Mouse (Mus musculus) intestine, embryonic 14.5 days (tissue): ENCODE results near the gene Rps6kb2. TPM values are rescaled to one million over a fixed set of nuclear protein-coding genes. Genes with fewer than 3 reads are reported as not detected.

Experiments used
- ATAC-seq: fragments of 200-750 bp; cut with Nextera tagmentation; replicated peaks from 2 replicates; pipeline ENCODE4 v1.8.0; 2017; ENCODE audit warnings: low read depth, moderate number of reproducible peaks, moderate TSS enrichment, moderate library complexity; ENCODE audit not compliant: low FRiP score, low TSS enrichment
- DNase-seq: peaks from one replicate; pipeline ENCODE4 v3.0.0-alpha.2; 2018; ENCODE audit warnings: low spot score
- H3K27ac ChIP-seq: fragments of 300-500 bp; sonication (generic); 2 replicates; pipeline ENCODE4 v1.5.1; 2014; ENCODE audit warnings: low read depth, mild to moderate bottlenecking, control low read depth
- H3K27me3 ChIP-seq: fragments of 300-500 bp; sonication (generic); replicated peaks from 2 replicates; pipeline ENCODE4 v1.6.1; 2014; ENCODE audit warnings: low read length, control low read depth; ENCODE audit not compliant: control insufficient read depth, insufficient read depth
- H3K36me3 ChIP-seq: fragments of 300-500 bp; sonication (generic); 2 replicates; pipeline ENCODE4 v1.6.1; 2014; ENCODE audit warnings: low read length, control low read depth; ENCODE audit not compliant: control insufficient read depth, insufficient read depth
- H3K4me1 ChIP-seq: fragments of 300-500 bp; sonication (generic); replicated peaks from 2 replicates; pipeline ENCODE4 v1.6.1; 2014; ENCODE audit warnings: low read length, control low read depth, mixed read lengths; ENCODE audit not compliant: control insufficient read depth, insufficient read depth
- H3K4me2 ChIP-seq: fragments of 300-500 bp; sonication (generic); 2 replicates; pipeline ENCODE4 v1.6.1; 2014; ENCODE audit warnings: low read length
- H3K4me3 ChIP-seq: fragments of 300-500 bp; sonication (generic); 2 replicates; pipeline ENCODE4 v1.5.1; 2014; ENCODE audit warnings: low read depth, low read length, control low read depth, mixed read lengths
- H3K9ac ChIP-seq: fragments of 300-500 bp; sonication (generic); 2 replicates; pipeline ENCODE4 v1.6.1; 2014; ENCODE audit warnings: mild to moderate bottlenecking, low read length
- H3K9me3 ChIP-seq: fragments of 300-500 bp; sonication (generic); 2 replicates; pipeline ENCODE4 v1.6.1; 2016; ENCODE audit warnings: low read length, control low read depth; ENCODE audit not compliant: control insufficient read depth
- WGBS: fragments of 180-500 bp; shearing (Covaris S2); extraction: QIAGEN DNeasy Blood & Tissue Kit; methylation state at CpG from one replicate; pipeline ENCODE4 v1.1.7; 2014; 5-methylcytosine and 5-hydroxymethylcytosine counted together
- polyA plus RNA-seq: library from polyadenylated mRNA; unstranded; fragments of >200 nt; fragmentation: Nextera tagmentation; extraction: Ambion mirVana; gene quantifications from 2 replicates; pipeline ENCODE4 v1.2.1, GENCODE M21; 2014

The Rps6kb2 gene
- polyA plus RNA-seq, 1 experiment from 2014 or later: 37.4 TPM

- H3K36me3 ChIP-seq: peaks cover 49% of the 10 kb centered on the region
- H3K9me3 ChIP-seq: no peaks in the 10 kb centered on the region
- H3K4me1 ChIP-seq: peaks cover 17% of the 10 kb centered on the region
Observed at GRCm38 (mm10) chr19:4152445-4153231, 10.5 kb downstream of the Rps6kb2 start.

GRCm38 (mm10) chr19:4151898-4152297 is 11.3 kb downstream of the Rps6kb2 start:
- no peak for ATAC-seq
- Histone ChIP-seq H3K27me3 (no peaks in the 10 kb centered on the region), H3K36me3 (peaks cover 41% of the 10 kb centered on the region), H3K9ac (no peak overlapping the region), H3K4me3 (no peak overlapping the region), H3K4me1 (peaks cover 17% of the 10 kb centered on the region), H3K27ac (no peak overlapping the region), H3K9me3 (no peaks in the 10 kb centered on the region), H3K4me2 (no peak overlapping the region)
- WGBS: 85% methylated on average over 5 of the region's 5 CpGs
- no peak for DNase-seq

More at GRCm38 (mm10) chr19:4152445-4153231, 10.5 kb downstream of the Rps6kb2 start:
- Histone ChIP-seq H3K27ac (no peak overlapping the region), H3K27me3 (no peaks in the 10 kb centered on the region), H3K9ac (no peak overlapping the region), H3K4me3 (no peak overlapping the region), H3K4me2 (no peak overlapping the region)
- no peak for DNase-seq
- WGBS: 90% methylated on average over 8 of the region's 8 CpGs
- ATAC-seq: no peak

- no peaks in the 10 kb centered on the region for H3K9me3 ChIP-seq
- H3K4me1 ChIP-seq: peaks cover 17% of the 10 kb centered on the region
- H3K9ac ChIP-seq: no peak overlapping the region
- H3K27me3 ChIP-seq: no peaks in the 10 kb centered on the region
- ATAC-seq (no peak), DNase-seq (no peak)
- peaks cover 37% of the 10 kb centered on the region for H3K36me3 ChIP-seq
- H3K4me3 ChIP-seq: no peak overlapping the region
- 79% methylated on average over 4 of the region's 5 CpGs for WGBS
- H3K27ac ChIP-seq: no peak overlapping the region
- no peak overlapping the region for H3K4me2 ChIP-seq
Observed at GRCm38 (mm10) chr19:4151488-4151860, 11.7 kb downstream of the Rps6kb2 start.

- no peak overlapping the region for H3K9ac ChIP-seq
- 90% methylated on average over 22 of the region's 22 CpGs for WGBS
- H3K4me3 ChIP-seq: no peak overlapping the region
- H3K4me1 ChIP-seq: peaks cover 17% of the 10 kb centered on the region
- H3K27me3 ChIP-seq: no peaks in the 10 kb centered on the region
- H3K27ac ChIP-seq: no peak overlapping the region
- no peaks in the 10 kb centered on the region for H3K9me3 ChIP-seq
- DNase-seq (no peak), ATAC-seq (no peak)
- no peak overlapping the region for H3K4me2 ChIP-seq
- H3K36me3 ChIP-seq: peaks cover 32% of the 10 kb centered on the region
Observed at GRCm38 (mm10) chr19:4150567-4151487, 12.3 kb downstream of the Rps6kb2 start.

GRCm38 (mm10) chr19:4149764-4150461 is 13.2 kb downstream of the Rps6kb2 start:
- Histone ChIP-seq H3K4me3 (0 out of 2 replicates have a peak overlapping the region, but pooled peaks have one; percentile 88), H3K36me3 (peaks cover 32% of the 10 kb centered on the region), H3K4me2 (peak overlapping the region; percentile 59), H3K9me3 (no peaks in the 10 kb centered on the region), H3K4me1 (peaks cover 17% of the 10 kb centered on the region), H3K27ac (no peak overlapping the region), H3K27me3 (no peaks in the 10 kb centered on the region), H3K9ac (peak overlapping the region; percentile 27; the same call in 1 of the 2 replicates)
- WGBS: 94% methylated on average over 17 of the region's 17 CpGs
- no peak for DNase-seq
- ATAC-seq: no peak

GRCm38 (mm10) chr19:4149283-4149682 is 13.9 kb downstream of the Rps6kb2 start:
- Histone ChIP-seq H3K4me2 (peak overlapping the region; percentile 59), H3K9ac (peak overlapping the region; percentile 83), H3K27me3 (no peaks in the 10 kb centered on the region), H3K36me3 (peaks cover 32% of the 10 kb centered on the region), H3K27ac (no peak overlapping the region), H3K4me1 (peaks cover 17% of the 10 kb centered on the region), H3K4me3 (peak overlapping the region; percentile 88), H3K9me3 (no peaks in the 10 kb centered on the region)
- DNase-seq (no peak), ATAC-seq (no peak)
- WGBS: 83% methylated on average over 11 of the region's 11 CpGs

- 3% methylated on average over 7 of the region's 8 CpGs for WGBS
- Histone ChIP-seq H3K9me3 (no peaks in the 10 kb centered on the region), H3K4me2 (peak overlapping the region; percentile 59), H3K27ac (peak overlapping the region; percentile 43; the same call in 1 of the 2 replicates), H3K4me3 (peak overlapping the region; percentile 88), H3K4me1 (peaks cover 17% of the 10 kb centered on the region), H3K9ac (peak overlapping the region; percentile 83), H3K36me3 (peaks cover 28% of the 10 kb centered on the region), H3K27me3 (no peaks in the 10 kb centered on the region)
- DNase-seq (no peak), ATAC-seq (0 out of 2 replicates have a peak, but pooled peaks have one; percentile 14)
Observed at GRCm38 (mm10) chr19:4148819-4149218, 14.3 kb downstream of the Rps6kb2 start.

- WGBS: under 1% methylated on average over 33 of the region's 33 CpGs
- Histone ChIP-seq H3K9ac (peak within 1 kb of the TSS; percentile 83), H3K36me3 (peaks cover 28% of the 10 kb centered on the region), H3K4me1 (peaks cover 17% of the 10 kb centered on the region), H3K27me3 (no peaks in the 10 kb centered on the region), H3K9me3 (no peaks in the 10 kb centered on the region), H3K4me2 (peak within 1 kb of the TSS; percentile 59), H3K4me3 (peak within 1 kb of the TSS; percentile 88), H3K27ac (peak within 1 kb of the TSS; percentile 43; the same call in 1 of the 2 replicates)
- ATAC-seq (peak; percentile 93), DNase-seq (peak; percentile 99)
Observed at GRCm38 (mm10) chr19:4148491-4148806, 14.7 kb downstream of the Rps6kb2 start, which contains the start of gene Coro1b. Gene Coro1b (plus strand): TSS chr19:4148619.
